Mouse (Mus musculus) ES-CJ7 (cell line): Measurements from ENCODE around the gene Epas1.

Source experiments
- DNase-seq: peaks from one replicate; pipeline ENCODE4 v3.0.0; 2011; ENCODE audit warnings: low read depth, low spot score

Gene Epas1

GRCm38 (mm10) chr17:86827391-86828165, 74.1 kb downstream of the Epas1 start:
- DNase-seq = no peak

GRCm38 (mm10) chr17:86828500-86828899, 75.0 kb downstream of the Epas1 start:
- DNase-seq = no peak

- DNase-seq = no peak
These were observed 76.1 kb downstream of the Epas1 start for GRCm38 (mm10) chr17:86829383-86830175.

- no peak for DNase-seq
These were observed 77.4 kb downstream of the Epas1 start for GRCm38 (mm10) chr17:86830893-86831292.

- peak; percentile 59 for DNase-seq
These were observed 79.2 kb downstream of the Epas1 start for GRCm38 (mm10) chr17:86832562-86833327.

GRCm38 (mm10) chr17:86833945-86834344, 80.4 kb downstream of the Epas1 start:
- DNase-seq = no peak

GRCm38 (mm10) chr17:86839308-86839707, 85.8 kb downstream of the Epas1 start:
- DNase-seq = no peak

- no peak for DNase-seq
These were observed 97.3 kb downstream of the Epas1 start for GRCm38 (mm10) chr17:86850700-86851337.

GRCm38 (mm10) chr17:86851782-86852181, 98.3 kb downstream of the Epas1 start:
- DNase-seq = no peak

- DNase-seq = peak; percentile 25
These were observed 99.1 kb downstream of the Epas1 start for GRCm38 (mm10) chr17:86852591-86853031.

- no peak for DNase-seq
These were observed 117.1 kb downstream of the Epas1 start for GRCm38 (mm10) chr17:86870586-86870985.

GRCm38 (mm10) chr17:86872643-86873042, 119.1 kb downstream of the Epas1 start:
- no peak for DNase-seq

GRCm38 (mm10) chr17:86876940-86877339, 123.4 kb downstream of the Epas1 start:
- DNase-seq = no peak

- no peak for DNase-seq
These were observed 124.2 kb downstream of the Epas1 start for GRCm38 (mm10) chr17:86877747-86878146.

GRCm38 (mm10) chr17:86880056-86880455, 126.6 kb downstream of the Epas1 start:
- DNase-seq = peak; percentile 7

- DNase-seq = no peak
These were observed 127.1 kb downstream of the Epas1 start for GRCm38 (mm10) chr17:86880461-86881044.
